Mouse (Mus musculus) olfactory bulb, adult 2 months (tissue): ENCODE results near the gene Tmem139. TPM values are rescaled to one million over a fixed set of nuclear protein-coding genes. Genes with fewer than 3 reads are reported as not detected.

ENCODE experiments used
- H3K27ac ChIP-seq: fragments of 200-500 bp; 2 replicates; pipeline ENCODE4 v1.5.1; 2012; ENCODE audit warnings: low read depth, low read length; ENCODE audit not compliant: insufficient read depth
- H3K4me1 ChIP-seq: fragments of 200-500 bp; 2 replicates; pipeline ENCODE4 v1.6.1; 2012; ENCODE audit warnings: low read length; ENCODE audit not compliant: control insufficient read depth, insufficient read depth
- H3K4me3 ChIP-seq: fragments of 200-500 bp; 2 replicates; pipeline ENCODE4 v1.5.1; 2012; ENCODE audit warnings: mild to moderate bottlenecking, low read depth, low read length, moderate library complexity; ENCODE audit not compliant: insufficient read depth
- CTCF ChIP-seq: fragments of 200-500 bp; IDR thresholded peaks from 2 replicates; pipeline ENCODE4 v1.5.1; 2012; ENCODE audit warnings: low read depth, mild to moderate bottlenecking, low read length, moderate library complexity; ENCODE audit not compliant: insufficient read depth
- POLR2A ChIP-seq: fragments of 200-500 bp; IDR thresholded peaks from 2 replicates; pipeline ENCODE4 v1.6.1; 2012; ENCODE audit warnings: mild to moderate bottlenecking, low read depth, low read length, moderate library complexity; ENCODE audit not compliant: insufficient read depth
- WGBS: fragments of 180-500 bp; shearing (Covaris S2); methylation state at CpG from one replicate; pipeline ENCODE4 v1.1.7; 2018; 5-methylcytosine and 5-hydroxymethylcytosine counted together
- polyA plus RNA-seq: library from polyadenylated mRNA; stranded (reverse); fragments of >200 nt; gene quantifications from 2 replicates; pipeline ENCODE4 v1.2.4, GENCODE M21; 2012; ENCODE audit warnings: low replicate concordance; ENCODE audit not compliant: missing spikeins, insufficient read depth, insufficient read length

The Tmem139 gene
- polyA plus RNA-seq, 1 experiment: not detected

DNA sequence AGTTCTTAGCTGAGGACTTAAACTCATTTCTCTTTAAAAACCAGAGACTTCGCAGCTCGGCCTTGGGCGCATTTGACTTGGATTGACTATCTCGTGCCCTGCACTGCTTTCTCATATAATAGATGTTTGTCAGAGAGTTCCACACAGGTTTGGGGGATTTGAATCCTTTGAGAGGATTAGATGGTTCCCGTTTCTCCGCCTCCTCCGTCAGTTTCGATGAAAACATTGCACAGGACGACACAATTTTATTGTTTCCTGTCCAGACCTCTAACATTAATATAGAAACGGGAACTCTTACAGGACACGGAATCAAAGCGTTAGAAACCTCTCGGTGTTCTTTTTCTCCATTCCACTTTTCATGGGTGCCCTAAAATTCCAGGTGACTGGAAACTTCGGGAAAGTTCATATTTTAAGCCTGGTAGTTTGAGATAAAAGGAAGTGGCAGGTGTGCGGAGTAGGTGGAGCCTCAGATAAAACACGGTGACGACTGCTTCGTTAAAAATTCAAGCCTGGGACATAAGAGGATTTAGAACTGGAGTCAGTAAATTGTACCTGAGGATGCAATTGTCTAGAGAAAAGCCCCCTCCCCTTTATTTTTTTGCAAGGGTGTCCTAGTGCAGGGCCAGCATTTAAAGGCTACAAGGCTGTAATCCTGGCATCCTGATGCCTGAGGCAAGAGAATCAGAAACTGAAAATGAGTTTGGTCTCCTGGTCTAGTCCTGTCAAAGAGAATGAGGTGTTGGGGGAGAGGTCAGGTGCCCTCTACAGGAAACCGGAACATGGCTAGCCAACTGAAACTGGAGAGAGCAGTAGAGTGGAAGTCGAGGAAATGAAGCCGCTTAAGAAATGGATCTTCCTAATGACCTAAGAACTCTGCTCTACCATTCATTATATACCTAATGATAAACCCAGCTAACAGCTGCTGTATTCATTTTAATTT is 3.9 kb downstream of the Tmem139 start:
- under 1% methylated on average over 21 of the region's 21 CpGs for WGBS
- peak overlapping the region; percentile 93 for H3K27ac ChIP-seq
- H3K4me1 ChIP-seq: peaks cover 9% of the 10 kb centered on the region; the same call in 1 of the 2 replicates
- H3K4me3 ChIP-seq: peak overlapping the region; percentile 95
- TF ChIP-seq POLR2A (no peak), CTCF (no peak)

GRCm38 (mm10) chr6:42270817-42271216 is 9.0 kb downstream of the Tmem139 start:
- Histone ChIP-seq H3K4me3 (no peak overlapping the region), H3K27ac (no peak overlapping the region), H3K4me1 (peaks cover 9% of the 10 kb centered on the region; the same call in 1 of the 2 replicates)
- no peak for TF ChIP-seq POLR2A
- no peak for TF ChIP-seq CTCF

DNA sequence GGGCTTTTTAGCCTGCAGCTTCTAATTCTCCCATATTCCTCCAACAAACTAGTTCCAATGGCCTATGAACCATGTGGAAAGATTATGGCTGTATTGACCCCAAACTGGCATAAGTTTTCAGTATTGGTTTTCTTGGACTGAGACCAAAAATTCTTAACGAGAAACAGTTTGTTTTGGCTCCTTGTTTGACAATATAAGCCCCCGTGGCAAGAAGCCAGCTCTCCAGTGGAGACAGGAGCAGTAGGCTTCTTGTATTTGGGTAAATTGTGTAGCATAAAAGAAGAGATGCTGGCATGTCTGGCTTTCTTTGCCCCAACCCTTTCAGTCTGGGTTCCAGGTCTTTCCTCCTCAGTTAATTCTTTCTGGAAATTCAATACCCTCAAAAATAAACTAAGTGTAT is 14.4 kb downstream of the Tmem139 start:
- WGBS: 6% methylated on average over 2 of the region's 2 CpGs
- Histone ChIP-seq H3K4me3 (no peak overlapping the region), H3K27ac (peak overlapping the region; percentile 62), H3K4me1 (peaks cover 9% of the 10 kb centered on the region)
- TF ChIP-seq CTCF (no peak), POLR2A (no peak)

GRCm38 (mm10) chr6:42282865-42283528 is 21.2 kb downstream of the Tmem139 start:
- no peak for TF ChIP-seq CTCF
- no peak for TF ChIP-seq POLR2A
- Histone ChIP-seq H3K4me1 (peaks cover 7% of the 10 kb centered on the region; the same call in 1 of the 2 replicates), H3K27ac (no peak overlapping the region), H3K4me3 (no peak overlapping the region)
- WGBS: 82% methylated on average over 5 of the region's 5 CpGs

DNA sequence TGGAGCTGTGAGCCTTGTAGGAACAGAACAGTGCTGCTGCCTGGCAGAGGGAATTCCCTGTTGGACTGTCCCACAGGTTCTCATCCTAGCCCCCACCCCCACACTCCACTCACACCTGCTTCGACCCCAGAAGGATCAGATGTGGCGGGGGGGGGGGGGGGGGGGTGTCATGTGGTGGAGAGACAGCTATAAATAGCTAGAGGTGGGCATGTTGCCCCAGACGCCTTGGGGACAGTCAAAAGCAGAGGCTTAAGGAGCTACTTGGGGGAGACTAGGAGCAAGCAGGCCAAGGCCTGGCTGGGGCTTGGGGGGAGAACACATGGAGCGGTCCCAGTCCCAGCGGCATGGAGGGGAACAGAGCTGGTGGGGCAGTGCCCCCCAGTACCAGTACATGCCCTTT is 24.7 kb downstream of the Tmem139 start, which contains the start of gene Clcn1:
Gene Clcn1, plus strand, starts transcription at position 238 of the 400 bp plus-strand sequence.
- no peak within 1 kb of the TSS for H3K4me3 ChIP-seq
- WGBS: 74% methylated on average over 5 of the region's 5 CpGs
- no peak for TF ChIP-seq POLR2A
- no peak for TF ChIP-seq CTCF
- peaks cover 4% of the 10 kb centered on the region; the same call in 1 of the 2 replicates for H3K4me1 ChIP-seq
- no peak within 1 kb of the TSS for H3K27ac ChIP-seq

DNA sequence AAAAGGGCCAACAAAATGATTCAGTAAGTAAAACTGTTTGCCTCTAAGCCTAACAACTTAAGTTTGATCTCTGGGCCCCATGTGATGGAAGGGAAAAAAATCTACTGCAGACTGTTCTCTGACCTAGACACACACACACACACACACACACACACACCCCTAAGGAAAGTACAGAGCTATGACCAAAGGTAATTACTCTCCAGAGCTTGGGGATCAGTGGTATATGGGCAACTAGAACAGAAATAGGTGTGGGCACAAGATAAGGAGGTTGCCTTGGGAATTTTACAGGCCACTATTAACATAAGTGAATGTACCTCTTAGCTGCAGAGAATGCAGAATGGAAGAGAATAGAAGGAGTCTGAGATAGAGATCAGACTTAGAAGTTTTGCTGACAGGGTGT is 25.8 kb downstream of the Tmem139 start:
- Histone ChIP-seq H3K27ac (no peak overlapping the region), H3K4me3 (no peak overlapping the region), H3K4me1 (peaks cover 4% of the 10 kb centered on the region; the same call in 1 of the 2 replicates)
- TF ChIP-seq POLR2A (no peak), CTCF (no peak)

DNA sequence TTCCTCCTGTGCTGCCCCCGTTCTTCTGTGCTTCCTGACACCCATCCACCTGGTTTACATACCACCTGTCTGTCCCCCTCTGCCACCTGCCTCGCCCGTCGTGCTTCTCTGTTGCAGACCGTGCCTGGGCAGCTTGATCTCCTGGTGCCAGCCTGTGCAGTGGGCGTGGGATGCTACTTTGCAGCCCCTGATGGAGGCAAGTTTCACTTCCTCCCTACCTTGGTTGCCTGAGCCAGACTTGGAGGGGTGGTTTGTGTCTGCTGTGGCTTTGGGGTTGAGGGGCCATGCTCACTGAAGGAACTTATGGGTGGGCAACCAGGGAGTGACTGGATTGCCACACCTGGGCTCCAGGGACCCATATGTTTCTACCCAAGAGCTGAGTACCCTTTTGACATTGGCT is 31.6 kb downstream of the Tmem139 start:
- TF ChIP-seq CTCF (no peak), POLR2A (no peak)
- WGBS: 92% methylated on average over 6 of the region's 6 CpGs
- Histone ChIP-seq H3K27ac (no peak overlapping the region), H3K4me3 (no peak overlapping the region), H3K4me1 (no peaks in the 10 kb centered on the region)

DNA sequence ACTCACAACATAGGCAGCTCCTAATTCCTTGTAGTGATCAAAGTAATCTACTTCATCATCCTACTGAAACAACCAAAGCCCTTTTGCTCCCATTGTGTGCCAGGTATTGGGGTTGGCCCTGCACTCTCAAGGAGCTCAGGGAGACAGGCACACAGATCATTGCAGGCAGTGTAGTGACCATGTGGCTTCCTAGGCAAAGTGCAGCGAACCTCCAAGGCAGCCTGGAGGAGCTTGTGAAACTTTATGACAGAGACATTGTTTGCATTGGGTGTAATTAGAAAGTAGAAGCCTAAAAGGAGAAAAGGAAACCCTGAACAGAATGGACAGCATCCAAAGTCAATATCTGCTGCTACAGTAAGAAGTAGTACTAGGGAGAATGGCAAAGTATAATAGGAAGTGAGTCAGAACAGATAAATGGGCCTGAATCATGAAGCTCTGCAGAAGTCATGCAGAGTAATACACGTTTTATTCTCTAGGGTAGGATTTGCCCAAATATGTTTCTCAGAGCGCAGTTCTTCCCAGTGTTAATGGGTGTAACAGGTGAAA is 33.9 kb downstream of the Tmem139 start:
- WGBS: 56% methylated on average over 3 of the region's 3 CpGs
- Histone ChIP-seq H3K4me1 (peaks cover 4% of the 10 kb centered on the region; the same call in 1 of the 2 replicates), H3K27ac (no peak overlapping the region), H3K4me3 (no peak overlapping the region)
- TF ChIP-seq POLR2A: no peak
- no peak for TF ChIP-seq CTCF

DNA sequence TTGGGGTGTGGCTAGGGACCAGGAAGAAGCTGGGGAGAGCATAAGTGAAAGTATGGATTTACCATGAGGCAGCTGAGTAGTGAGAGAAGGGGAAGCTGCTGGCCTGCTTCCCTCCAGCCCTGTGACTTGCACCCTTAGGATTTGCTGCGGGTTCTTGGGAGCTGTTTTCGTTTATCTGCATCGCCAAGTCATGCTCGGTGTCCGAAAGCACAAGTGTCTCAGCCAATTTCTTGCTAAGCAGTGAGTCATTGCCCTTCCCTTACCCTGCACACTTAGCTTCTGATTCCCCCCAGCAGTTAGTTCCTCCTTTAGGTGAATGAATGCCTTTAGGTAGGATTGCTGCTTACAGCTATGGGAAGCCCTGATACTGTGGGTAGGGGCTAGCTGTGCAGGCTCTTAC is 37.6 kb downstream of the Tmem139 start:
- no peak for TF ChIP-seq POLR2A
- no peak overlapping the region for H3K27ac ChIP-seq
- peaks cover 4% of the 10 kb centered on the region; the same call in 1 of the 2 replicates for H3K4me1 ChIP-seq
- H3K4me3 ChIP-seq: no peak overlapping the region
- 48% methylated on average over 5 of the region's 5 CpGs for WGBS
